Mouse (Mus musculus): ENCODE results near the gene Runx1.

GRCm38 (mm10) chr16:92610464-92610863, 215.5 kb downstream of the Runx1 start:
- TF ChIP-seq JUND (conservative IDR thresholded peaks at IDR 0.05; ENCODE audit: low read depth, low read length) (no peak), KAT2A (IDR thresholded peaks at IDR 0.05; ENCODE audit: insufficient replicate concordance, low read length) (no peak)
